Mouse (Mus musculus): ENCODE results near the gene Ifrd2.

DNA sequence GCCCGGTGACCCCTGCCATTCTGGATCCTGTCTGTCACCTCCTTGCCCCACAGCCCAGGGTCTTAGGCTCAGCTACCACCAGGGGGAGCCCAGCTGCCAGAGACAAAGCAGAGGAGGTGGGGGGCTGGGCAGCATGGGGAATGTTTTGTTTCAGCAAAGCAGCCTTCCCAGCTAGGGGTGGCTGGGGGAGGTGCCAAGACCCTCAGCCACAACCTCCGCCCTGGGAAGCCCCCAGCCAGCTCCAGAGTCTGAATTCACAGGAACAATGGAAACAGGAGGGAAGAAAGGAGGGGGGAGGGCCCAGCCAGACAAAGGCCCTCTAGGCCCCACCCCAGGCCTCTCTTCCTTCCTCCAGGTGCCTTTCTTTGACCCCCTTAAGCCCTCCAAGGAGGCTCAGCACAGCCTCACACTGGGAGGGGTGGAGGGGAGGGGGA is 39.4 kb downstream of the Ifrd2 start:
- TF ChIP-seq POLR2A (IDR thresholded peaks at IDR 0.05; ENCODE audit: control insufficient read depth, extremely low read depth, insufficient read depth, low read length, poor library complexity): 0 out of 2 replicates have a peak, but pooled peaks have one; percentile 15
- peak; percentile 96; the same call in 1 of the 2 replicates for TF ChIP-seq CTCF (IDR thresholded peaks at IDR 0.05; ENCODE audit: borderline replicate concordance, control insufficient read depth, extremely low read depth, insufficient read depth, low read length, poor library complexity)

All from thymus, adult 2 months (tissue).